Mouse (Mus musculus) lung, postnatal 36 days (tissue): ENCODE measurements at regions not wholly inside any gene's neighbourhood (a gene's known extent, or its start where the extent isn't known, plus 50 kb on each side); places are given as distances from the start of the nearest gene placed in this dataset.

Source experiments
- DNase-seq: peaks from one replicate; pipeline ENCODE4 v3.0.0; 2022; ENCODE audit warnings: mixed read lengths

DNA sequence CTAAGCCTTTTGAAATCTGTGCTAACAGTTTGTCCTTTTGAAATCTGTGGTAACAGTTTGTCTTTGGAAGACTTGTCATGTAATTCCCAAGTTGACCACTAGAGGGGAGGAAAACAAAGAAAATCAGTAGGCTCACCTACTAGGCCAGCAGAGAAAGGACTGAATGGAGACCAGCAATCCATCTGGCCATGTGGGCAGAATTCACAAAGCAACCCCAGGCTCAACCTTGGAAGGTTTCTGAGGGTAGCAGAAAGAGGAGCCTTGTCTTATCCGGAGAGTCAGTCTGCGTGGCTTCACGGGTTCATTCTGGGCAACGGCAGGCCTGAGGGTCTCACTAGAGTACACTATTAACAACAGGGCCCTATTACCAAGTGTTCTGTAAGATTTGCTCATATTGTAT, 319.2 kb upstream of the Sphkap start:
- DNase-seq, result peak; percentile 61

DNA sequence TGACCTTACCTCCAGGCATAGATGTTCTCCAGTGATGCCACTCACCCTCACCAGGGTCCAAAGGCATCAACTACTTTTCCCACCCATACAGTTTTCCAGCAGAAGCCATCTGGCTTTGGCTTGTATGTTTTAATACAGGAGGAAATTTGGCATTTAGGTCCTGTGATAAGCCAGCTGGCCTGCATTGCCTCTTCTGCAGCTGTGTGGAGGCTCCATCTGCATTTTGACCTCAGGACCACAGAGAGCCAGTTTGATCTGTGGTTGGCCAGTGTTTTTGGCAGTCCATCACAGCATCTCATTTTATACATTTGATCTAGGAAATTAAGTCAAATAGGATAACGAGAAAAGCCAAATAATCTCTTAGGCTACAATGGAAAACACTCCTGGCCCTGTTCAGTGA, 315.1 kb upstream of the Sphkap start:
- no peak for DNase-seq

DNA sequence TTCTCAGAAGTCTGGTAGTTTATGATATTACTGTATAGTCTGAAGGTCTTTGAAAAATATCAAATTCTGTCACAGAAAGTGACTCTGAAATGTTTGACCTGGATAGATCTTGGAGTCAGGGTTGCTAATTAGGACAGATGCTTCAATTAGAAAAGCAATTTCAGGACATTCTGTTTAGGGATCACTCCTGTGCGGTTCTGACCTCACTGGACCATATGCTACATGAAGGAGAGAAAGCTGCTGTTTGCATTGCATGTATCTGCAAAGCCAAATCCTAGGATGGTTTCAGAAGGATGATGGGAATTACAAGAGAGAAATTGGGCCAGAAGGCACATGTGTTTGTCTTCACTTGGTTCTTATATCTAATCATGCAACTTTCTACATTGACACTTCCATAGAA, 312.2 kb upstream of the Sphkap start:
- no peak for DNase-seq

DNA sequence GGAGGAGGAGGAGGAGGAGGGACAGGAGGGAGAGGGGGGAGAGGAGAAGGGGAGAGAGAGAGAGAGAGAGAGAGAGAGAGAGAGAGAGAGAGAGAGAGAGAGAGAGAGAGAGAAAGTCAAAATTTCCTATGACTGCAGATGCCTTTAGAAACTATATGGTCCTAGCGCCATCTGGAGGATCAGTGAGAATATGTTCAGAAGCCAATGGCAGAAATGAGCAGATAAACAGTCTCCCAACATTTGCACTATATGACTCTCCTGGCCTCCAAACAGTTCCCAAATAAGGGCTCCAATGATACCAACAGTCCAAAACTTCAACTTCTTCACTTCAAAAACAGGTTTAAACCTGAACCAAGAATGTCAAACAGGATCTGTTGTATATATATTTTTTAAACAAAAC, 309.1 kb upstream of the Sphkap start:
- DNase-seq, result peak; percentile 57

DNA sequence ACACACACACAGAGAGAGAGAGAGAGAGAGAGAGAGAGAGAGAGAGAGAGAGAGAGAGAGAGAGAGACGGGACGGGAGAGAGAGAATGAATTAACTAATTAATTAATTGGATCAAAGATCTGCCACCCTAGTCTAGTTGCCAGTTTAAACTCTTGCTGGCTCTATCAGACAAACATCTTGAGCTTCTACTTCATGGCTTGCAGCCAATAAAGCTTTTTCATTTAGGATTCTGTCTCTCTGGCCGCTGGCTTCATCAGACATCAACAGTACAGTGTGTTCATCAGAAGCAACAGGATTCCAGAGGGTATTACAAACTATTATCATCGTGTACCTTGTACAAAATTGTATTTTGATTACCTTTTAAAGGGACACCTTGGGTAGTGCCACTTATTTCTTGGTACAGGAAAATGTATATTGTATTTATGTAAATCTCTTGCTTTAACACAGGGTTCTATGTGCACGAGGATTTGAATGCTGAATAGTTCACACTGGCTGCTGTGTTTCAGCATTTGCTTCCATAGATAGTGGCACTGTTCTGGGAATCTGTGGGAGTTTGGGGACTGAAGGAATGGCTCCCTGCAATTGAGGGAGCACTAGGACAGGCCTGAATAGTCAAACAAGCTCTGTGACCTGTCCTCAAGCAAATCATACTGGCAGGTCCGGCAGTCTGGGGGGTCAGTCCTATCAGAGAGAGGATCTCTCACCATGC, 293.9 kb upstream of the Sphkap start:
- no peak for DNase-seq

DNA sequence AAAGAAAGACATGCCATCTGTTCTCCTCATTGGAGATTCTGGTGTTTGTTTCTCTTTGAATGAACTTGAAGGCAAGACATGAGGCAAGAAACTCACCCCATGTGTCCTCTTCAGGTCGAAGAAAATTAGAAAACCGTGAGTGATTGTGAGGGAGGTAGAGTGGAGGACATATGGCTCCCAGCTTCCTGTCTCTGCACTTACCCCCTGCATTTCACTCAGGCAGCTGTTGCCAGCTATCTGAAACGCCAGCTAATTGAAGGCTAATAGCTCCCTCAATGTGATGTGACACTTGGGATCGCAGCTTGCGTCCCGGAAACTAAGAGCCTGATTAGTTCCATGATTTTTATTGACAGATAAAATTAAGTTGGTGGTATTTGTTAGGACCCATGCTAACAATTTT, 289.4 kb upstream of the Sphkap start:
- no peak for DNase-seq

DNA sequence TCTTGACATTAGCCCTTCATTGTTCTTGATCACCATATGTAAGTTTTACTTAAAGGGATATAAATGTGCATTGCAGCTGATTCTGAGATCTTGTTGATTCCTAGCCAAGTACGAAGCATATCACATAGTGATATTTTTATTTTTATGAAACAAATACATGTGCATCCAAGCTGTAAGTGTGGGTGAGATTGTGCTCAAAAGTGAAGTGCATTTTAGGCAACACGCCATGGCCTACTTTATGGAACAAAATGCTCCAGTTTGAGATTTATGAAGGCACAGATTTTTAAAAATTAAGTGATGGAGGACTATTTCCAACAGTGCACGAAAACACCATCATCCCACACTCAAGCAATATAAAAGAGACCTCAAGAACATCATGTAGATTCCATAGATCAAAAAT, 277.2 kb upstream of the Sphkap start:
- DNase-seq, result no peak

DNA sequence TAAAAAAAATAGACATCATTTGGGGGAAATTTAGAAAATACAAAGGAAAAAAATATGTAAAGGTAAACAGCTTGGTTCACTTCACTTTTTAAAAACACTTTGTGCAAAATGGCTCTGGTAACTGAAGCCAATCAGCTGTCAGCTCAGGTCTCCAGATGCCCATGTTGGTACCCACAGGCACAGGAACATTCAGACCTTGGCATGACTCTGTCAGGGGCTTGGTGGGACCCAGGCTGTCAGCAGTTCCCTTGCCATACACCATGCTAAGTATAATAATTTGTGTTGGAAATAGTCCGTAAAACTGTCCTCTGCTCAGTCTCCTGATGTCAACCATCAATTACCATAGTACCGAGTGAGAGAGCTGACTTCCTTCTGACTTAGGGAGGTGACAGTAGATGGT, 257.3 kb upstream of the Sphkap start:
- DNase-seq, result no peak

DNA sequence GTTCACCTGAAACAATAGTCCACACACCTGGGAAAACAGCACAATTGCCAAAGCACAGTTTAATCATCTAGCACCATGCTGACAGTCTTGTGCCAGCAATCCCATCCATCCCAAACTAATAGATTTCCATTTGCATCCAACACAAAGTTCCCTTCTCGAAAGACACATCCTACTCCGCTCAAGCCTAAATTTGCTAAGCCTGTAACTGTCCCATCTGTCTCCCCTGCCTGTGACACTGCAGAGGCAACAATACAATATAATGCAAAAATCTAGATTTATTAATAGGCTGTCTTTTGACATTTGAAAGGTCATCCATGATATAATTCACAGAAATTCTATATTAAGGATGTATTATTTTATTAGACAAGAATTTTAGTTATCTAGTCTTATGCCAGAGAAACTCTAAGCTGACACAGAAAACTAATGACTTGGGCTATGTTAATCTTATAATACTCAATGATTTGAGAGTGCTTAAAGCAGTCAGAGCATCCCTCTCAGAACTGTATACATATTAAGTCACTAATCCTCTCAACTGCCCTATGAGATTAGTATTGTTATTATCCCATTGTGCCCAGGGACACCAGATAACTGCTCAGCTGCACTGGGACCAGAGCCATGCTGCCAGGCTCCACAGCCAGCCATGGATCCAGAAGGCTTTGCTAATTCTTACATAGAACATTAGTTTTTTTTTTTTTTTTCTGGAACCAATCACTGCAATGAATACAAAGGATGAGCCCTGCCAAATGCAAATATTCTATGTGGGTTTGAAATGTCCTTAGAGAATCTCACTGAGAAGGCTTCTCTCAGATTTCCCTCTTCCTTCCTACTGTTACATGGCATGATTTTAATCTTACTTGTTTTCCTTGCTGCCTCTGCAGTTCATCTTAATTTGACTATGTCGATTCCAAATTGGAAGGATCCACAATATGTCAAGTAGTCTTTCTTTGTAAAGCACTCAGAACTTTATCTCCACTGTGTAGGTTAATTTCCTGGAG, 254.1 kb upstream of the Sphkap start:
- no peak for DNase-seq

DNA sequence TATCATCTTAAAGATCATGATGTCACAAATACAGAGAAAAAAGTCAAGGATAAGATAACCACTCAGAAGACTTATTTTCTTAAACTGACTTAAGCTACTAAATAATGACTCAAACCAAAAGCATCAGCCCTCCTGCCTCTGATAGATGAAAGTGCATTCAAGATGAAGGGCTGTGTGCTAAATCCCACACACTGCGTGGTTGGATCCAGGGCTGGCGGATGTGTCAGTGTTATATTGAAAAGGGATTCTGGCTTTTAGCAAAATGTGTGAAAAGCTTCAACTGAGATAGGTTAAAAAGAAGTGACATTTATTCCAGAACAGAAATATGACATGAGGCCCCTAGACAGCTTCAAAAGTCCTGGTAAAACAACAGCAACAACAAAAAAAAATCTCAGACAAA, 245.7 kb upstream of the Sphkap start:
- DNase-seq, result no peak

DNA sequence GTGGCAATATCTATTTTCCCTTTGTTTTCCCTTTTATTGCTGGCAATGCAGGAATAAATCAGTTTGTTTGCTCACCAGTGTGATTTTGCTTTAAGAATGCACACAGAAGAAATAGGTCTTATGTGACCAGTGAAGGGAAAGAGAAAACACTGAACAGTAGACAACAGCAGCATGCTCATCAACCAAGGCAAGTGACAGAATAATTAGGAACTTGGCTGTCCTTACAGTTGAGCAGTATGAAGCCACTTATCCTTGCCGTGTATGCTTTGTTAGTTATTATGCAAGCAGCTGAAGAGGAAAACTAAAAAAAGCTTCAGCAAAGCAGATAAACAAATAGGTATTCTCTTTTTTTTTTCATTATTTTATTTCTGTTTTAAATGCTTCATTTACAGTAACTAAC, 237.6 kb upstream of the Sphkap start:
- DNase-seq, result no peak

DNA sequence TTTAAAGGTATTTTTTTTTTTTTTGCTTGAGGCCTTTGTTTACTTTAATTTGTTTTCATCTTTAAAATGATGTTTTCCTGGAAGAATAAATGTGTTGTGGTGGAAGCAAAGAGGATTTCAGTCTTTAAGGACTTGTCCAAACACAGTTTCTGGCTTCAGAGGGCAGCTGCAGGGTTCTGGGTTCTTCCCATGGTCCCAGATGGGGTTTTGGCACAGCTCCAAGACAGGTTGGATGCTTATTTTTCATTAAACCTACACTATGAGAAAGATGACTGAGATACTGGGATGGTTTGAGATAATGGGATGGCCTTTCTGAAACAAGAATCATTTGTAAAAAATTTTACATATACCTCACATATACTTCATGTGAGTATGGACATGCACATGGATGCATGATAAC, 234.7 kb upstream of the Sphkap start:
- no peak for DNase-seq

DNA sequence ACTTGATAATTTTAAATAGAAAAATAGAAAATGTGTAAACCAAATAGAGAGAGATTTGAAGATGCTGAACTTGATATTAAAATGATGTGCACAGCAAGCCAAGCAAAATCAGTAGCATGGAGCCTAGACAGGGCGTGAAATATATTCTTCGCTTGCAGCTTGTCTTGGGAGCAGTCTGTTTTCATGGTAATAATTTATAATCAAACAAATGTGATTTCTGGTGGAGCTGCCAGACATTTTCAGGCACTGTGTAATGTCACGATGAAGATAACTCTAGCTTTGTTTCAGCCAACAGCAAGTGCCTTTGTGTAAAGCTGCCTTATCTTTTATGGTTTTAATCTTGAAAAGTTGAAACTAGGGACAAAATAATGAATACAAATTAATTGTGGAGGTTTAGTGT, 228.1 kb upstream of the Sphkap start:
- DNase-seq, result no peak

DNA sequence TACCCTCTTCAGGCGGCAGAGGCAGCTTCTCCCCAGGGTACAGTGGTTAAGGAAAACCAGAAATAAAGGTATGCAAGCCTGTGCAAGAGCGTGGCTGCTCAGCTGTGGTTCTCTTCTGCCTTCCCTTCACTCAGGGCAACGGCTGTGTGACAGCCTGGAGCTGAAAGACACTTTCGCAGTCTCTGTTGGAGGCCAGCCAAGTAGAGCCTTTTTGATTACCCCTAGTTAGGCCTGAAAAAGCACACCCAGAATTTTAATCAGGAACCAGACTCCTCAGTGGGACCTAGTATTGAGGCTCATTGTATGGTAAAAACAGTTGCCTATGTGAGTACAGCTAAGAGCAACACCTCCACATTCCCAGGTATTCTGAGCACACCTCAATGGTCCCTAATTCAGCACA, 223.8 kb upstream of the Sphkap start:
- DNase-seq, result no peak

DNA sequence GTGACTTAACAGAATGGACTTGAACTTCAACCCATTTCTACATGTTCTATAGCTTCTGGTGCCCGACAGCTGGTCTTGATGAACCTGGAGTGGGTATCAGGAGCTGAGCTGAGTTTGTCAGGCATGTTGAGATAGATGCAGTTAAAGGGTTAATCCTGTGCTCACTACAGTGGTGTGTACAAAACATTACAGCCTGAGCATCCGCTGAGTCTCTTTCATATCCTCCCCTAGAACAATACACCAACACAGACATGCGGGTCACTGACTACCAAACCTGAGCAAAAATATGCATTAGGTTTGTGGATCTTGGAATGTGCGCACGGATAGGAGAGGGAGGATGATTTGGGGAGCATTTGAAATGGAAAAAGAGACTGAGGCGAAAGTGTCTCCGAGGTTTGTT, 223.4 kb upstream of the Sphkap start:
- no peak for DNase-seq

DNA sequence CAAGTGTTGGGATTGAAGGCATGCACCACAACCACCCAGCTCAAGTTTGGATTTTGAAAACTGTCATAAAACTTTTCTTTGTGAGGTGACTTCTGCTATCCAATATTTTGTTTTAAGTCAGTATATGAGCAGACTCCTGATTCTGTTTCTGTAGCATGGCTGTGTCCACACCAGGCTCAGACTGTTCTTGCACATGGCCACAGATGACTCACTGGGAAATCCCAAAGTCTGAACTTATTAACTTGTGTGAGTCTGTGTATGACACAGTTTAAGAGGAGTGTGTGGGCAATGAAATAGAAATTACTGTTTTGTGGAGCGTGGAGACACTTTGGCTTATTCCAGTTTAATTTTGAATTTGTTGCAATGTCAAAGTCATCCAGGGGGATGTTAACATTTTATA, 179.3 kb upstream of the Sphkap start:
- no peak for DNase-seq

DNA sequence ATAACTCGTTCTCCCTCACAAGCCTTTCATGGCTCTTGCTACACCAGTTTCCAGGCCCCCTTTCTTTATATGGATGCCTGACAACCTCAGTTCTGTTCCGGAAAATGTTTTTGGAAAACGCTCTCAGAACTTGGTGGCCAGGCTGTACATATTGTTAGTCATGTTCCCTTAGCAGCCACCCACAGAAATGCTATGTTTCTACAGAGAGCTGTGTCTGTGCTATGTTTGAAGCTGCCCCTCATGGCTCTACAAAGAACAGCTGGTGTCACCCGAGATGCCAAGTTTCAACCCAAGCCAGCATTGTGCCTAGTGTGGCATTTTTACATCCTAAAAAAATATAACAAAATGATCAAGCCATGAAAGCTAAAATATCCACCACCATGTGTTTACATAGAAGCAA, 175.0 kb upstream of the Sphkap start:
- no peak for DNase-seq

DNA sequence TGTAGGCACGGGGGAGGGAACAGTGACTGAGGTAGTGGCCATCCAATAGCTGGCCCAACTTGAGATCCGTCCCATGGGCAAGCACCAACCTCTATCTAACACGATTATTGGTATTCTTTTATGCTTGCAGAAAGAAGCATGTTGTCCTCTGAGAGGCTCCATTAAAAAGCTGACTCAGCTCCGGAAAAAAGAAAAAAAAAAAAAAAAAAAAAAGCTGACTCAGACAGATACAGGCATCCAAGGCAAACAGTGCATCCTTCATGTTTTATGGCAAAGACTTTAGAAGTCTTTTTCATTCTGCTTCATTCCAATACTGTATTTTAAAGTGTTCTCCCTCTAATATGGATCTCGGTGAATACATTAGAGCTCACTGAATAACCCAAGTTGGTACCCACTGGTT, 162.0 kb upstream of the Sphkap start:
- DNase-seq, result no peak

DNA sequence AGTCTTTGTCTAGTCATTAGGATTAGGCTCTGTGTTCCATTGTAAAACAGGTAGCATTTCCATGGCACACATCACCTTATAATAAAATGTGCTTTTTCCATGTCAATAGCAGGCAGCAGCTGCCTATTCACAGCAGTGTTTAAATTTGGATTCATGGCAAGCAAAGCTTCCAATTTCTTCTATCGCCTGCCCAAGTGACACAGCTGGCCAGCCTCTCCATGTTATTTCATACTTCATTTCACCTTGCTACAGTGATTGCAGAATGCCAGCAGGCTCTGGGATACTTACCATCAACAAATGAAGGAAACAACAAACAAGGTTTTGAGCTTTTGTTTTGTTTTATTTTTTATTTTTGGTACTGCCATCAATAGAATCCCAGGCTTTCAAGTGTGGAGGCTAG, 160.7 kb upstream of the Sphkap start:
- no peak for DNase-seq

DNA sequence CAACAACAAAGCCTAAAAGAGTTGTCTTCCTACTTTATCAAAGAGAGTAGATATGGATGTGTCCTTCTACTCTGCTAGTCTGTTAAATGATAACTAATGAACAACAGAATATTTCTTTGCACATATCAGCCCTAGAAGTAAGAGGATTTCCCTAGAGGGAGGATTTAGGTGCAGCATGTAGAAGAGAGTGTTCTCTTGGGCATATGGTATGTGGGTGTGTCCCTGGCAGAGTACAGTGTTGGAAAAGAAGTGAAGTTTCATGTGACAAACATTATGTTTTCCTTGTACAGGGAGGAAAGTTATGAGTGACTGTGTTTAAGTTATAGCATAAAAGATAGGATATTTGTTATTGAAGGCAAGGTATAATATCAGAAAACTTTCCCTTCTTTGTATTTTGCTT, 143.6 kb upstream of the Sphkap start:
- no peak for DNase-seq

DNA sequence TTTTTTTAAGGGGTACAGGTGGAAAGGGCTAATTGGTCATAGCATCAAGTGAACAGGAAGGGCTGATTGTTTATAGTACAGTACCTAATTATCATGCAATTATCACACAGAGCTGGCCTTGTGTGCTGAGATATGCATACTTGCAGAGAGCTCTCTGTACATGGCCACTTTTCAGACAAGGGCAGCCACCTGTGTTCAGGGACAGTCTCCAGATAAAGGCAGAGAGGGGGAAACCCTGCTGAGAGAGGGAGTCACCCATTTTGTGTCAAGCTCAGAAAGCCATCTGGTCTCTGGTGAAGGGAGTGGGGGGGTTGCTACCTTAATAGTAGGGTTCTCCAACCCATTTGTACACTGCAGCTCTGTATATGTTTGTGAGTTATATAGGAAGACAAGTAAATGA, 127.5 kb upstream of the Sphkap start:
- DNase-seq, result no peak

DNA sequence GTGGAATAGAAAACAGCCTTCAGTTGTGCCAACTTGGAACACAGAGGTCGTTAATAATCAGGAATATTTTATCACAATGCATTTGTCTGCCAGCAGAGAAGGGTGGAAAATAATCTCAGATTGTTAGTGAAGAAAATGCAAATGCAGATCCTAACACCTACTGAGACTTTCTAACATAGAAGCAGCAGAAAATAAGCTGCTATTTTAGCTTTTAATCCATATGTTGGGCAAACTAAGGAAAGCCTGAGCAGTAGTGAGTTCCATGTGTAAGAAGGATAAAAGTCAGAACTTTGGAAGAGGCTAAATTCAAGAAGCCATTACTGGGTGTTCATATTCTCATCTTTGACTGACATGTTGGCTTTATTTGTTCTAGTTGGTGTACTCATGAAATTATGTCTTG, 119.8 kb upstream of the Sphkap start:
- no peak for DNase-seq

DNA sequence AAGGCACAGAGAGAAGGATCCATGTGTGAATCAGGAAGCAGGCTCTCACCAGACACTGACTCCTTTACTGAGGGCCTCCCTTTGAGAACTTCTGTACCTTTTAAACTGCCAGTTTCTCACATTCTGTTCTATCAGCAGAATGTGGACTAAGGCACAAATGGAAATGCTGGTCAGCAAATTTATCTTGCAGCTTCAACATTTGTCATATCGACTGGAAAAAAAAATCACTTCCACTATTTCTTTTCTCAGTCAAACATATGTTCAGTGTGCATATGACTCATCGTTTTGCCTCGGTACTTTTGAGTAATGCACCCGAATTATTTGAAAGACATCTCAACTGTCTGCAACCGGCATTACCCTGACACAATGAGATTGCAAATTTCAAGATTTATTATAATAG, 101.4 kb upstream of the Sphkap start:
- DNase-seq, result no peak

DNA sequence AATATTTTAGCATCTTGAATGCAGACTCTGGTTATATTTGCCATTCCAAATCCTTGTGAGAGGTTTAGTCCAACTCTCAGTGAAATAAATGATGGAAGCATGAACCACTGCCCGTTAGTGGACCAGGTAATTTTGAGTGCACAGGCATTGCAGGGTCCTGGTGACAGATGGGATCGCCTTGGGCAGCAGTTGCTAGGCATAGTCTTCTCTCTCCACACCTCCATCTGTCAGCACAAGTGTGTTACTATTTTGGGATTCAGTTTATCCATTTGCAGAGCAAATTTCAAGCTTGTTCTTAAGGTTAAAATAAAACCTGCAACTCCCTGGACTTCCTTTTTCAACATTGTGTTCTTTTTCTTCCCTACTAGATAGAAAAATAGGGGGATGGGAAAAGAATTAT, 97.4 kb upstream of the Sphkap start:
- no peak for DNase-seq

DNA sequence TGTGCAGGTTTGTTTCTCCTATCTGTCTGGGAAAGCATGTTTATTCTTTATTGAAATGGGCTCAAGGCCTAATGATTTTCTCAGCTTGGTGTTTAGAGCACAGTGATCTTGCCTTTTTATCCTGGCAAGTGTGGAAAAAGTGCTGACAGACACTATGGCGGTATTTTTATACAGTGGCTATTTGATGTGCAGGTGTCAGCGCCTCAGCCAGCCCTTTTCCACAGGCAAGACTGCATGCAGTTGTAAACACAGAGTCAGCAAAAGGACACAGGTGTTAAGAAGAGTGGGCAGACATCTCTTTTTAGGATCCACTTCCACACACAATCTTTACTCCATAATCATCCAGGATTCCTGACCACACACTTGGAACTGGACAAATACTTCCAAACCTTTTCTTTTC, 88.9 kb upstream of the Sphkap start:
- no peak for DNase-seq
